ENCODE assay signal across 21 mouse cellular contexts in genomic region chr4:53621084-53621483, GRCm38 (mm10). TPM values are rescaled to one million over a fixed set of nuclear protein-coding genes. Genes with fewer than 3 reads are reported as not detected.
DNase-seq lines count a peak whose midpoint lies in the region; ATAC-seq and TF ChIP-seq lines count a peak whose summit lies in the region.
"Had no signal": no experiment of that assay in that cellular context is flagged by ENCODE, and none has a peak within 500 bp of the region (broad histone marks: within the 10 kb centered on the region; RNA-seq: fewer than 3 reads in every experiment).

No protein-coding gene starts in this region.

- intact Hi-C loops in gastrocnemius, adult 2 months (cut with DNase I): no loop called here
- intact Hi-C loops in gastrocnemius, postnatal 14 days (cut with DNase I; ENCODE audit: low total_unique reads): no loop called here

- no peaks in the 10 kb centered on the region for H3K27me3 ChIP-seq in kidney, embryonic 15.5 days
- H3K27me3 ChIP-seq in intestine, embryonic 16.5 days (replicated peaks; ENCODE audit: control insufficient read depth, insufficient read depth, low read length): no peaks in the 10 kb centered on the region
- H3K27me3 ChIP-seq: forebrain, embryonic 13.5 days had no signal

- DNase-seq in gastrocnemius, adult 2 months: no peak
- DNase-seq in gastrocnemius, postnatal 14 days: no peak
- DNase-seq in kidney, adult 9 months: no peak
- DNase-seq in yolk sac, embryonic 10.5 days (ENCODE audit: low spot score): peak; percentile 27
- DNase-seq in layer of hippocampus, adult 18-20 months (ENCODE audit: low spot score in 2 of 2): no peak
- DNase-seq: adrenal gland, postnatal 14 days; B cell, adult 2 months; cerebellum, adult 18-20 months; cerebellum, adult 9-11 months; cerebellum, postnatal 36 days; heart, adult 18-20 months; heart, postnatal 10 days; heart, postnatal 4 days had no signal

- no peak for ATAC-seq in kidney, embryonic 15.5 days (replicated peaks; ENCODE audit: low FRiP score)
- ATAC-seq in intestine, embryonic 16.5 days: 0 out of 2 replicates have a peak, but pooled peaks have one; percentile 14
- ATAC-seq: CD4-positive, CD25-positive, alpha-beta regulatory T cell, adult 4 months; forebrain, embryonic 13.5 days had no signal

- 27% methylated on average over 6 of the region's 6 CpGs for WGBS in kidney, embryonic 15.5 days
- WGBS in intestine, embryonic 16.5 days: 49% methylated on average over 6 of the region's 6 CpGs

- H3K9me3 ChIP-seq in kidney, embryonic 15.5 days (replicated peaks): no peaks in the 10 kb centered on the region
- no peaks in the 10 kb centered on the region for H3K9me3 ChIP-seq in intestine, embryonic 16.5 days (ENCODE audit: control insufficient read depth, low read length)
- H3K9me3 ChIP-seq: embryonic facial prominence, embryonic 10.5 days; forebrain, embryonic 13.5 days; heart, embryonic 10.5 days; hindbrain, embryonic 13.5 days had no signal

- no peak overlapping the region for H3K9ac ChIP-seq in kidney, embryonic 15.5 days
- H3K9ac ChIP-seq in intestine, embryonic 16.5 days (ENCODE audit: low read depth, low read length): no peak overlapping the region
- H3K9ac ChIP-seq: forebrain, embryonic 13.5 days; hindbrain, embryonic 13.5 days had no signal

- no peak for TF ChIP-seq CTCF in gastrocnemius, adult 2 months (IDR thresholded peaks at IDR 0.05)

- no peaks in the 10 kb centered on the region for H3K36me3 ChIP-seq in kidney, embryonic 15.5 days
- no peaks in the 10 kb centered on the region for H3K36me3 ChIP-seq in intestine, embryonic 16.5 days (ENCODE audit: control insufficient read depth, insufficient read depth, low read length)
- H3K36me3 ChIP-seq: embryonic facial prominence, embryonic 10.5 days; heart, embryonic 10.5 days; hindbrain, embryonic 13.5 days had no signal

- peaks cover 17% of the 10 kb centered on the region for H3K4me1 ChIP-seq in kidney, embryonic 15.5 days
- peaks cover 6% of the 10 kb centered on the region; the same call in 1 of the 2 replicates for H3K4me1 ChIP-seq in intestine, embryonic 16.5 days (ENCODE audit: control insufficient read depth, insufficient read depth, low read length)

- no peak overlapping the region for H3K4me3 ChIP-seq in gastrocnemius, adult 2 months
- H3K4me3 ChIP-seq in kidney, embryonic 15.5 days (replicated peaks): no peak overlapping the region
- H3K4me3 ChIP-seq in intestine, embryonic 16.5 days (ENCODE audit: low read length): no peak overlapping the region
- H3K4me3 ChIP-seq: embryonic facial prominence, embryonic 10.5 days; forebrain, embryonic 13.5 days; heart, embryonic 10.5 days; hindbrain, embryonic 13.5 days had no signal

- H3K27ac ChIP-seq in gastrocnemius, adult 2 months: peak overlapping the region; percentile 85
- peak overlapping the region; percentile 73 for H3K27ac ChIP-seq in kidney, embryonic 15.5 days
- H3K27ac ChIP-seq in intestine, embryonic 16.5 days (ENCODE audit: low read length): peak overlapping the region; percentile 57
- H3K27ac ChIP-seq: embryonic facial prominence, embryonic 10.5 days; forebrain, embryonic 13.5 days; heart, embryonic 10.5 days; hindbrain, embryonic 13.5 days had no signal

- peak overlapping the region; percentile 23; the same call in 1 of the 2 replicates for H3K4me2 ChIP-seq in kidney, embryonic 15.5 days
- 0 out of 2 replicates have a peak overlapping the region, but pooled peaks have one; percentile 5 for H3K4me2 ChIP-seq in intestine, embryonic 16.5 days (ENCODE audit: low read depth, low read length)
- H3K4me2 ChIP-seq: forebrain, embryonic 13.5 days; hindbrain, embryonic 13.5 days had no signal

RNA-seq across cellular contexts. Expression of gene Fsd1l, which starts 10.2 kb away (rescaled TPM):
- total RNA-seq in gastrocnemius, adult 2 months (2021): 10 to 100 TPM; 10.7 to 12.8 TPM
- 10 to 100 TPM; 24.5 to 29.8 TPM for total RNA-seq in gastrocnemius, postnatal 14 days (2021)
- 9.6 and 11.5 TPM in 2 replicates for polyA plus RNA-seq in kidney, embryonic 15.5 days (2015; fragmentation: Nextera tagmentation; extraction: Ambion mirVana)
- 9.2 and 12.4 TPM in 2 replicates for polyA plus RNA-seq in intestine, embryonic 16.5 days (2015; fragmentation: Nextera tagmentation; extraction: Ambion mirVana)
- 10 to 100 TPM; 31.8 to 33.1 TPM for total RNA-seq in layer of hippocampus, adult 18-20 months (2021)
- total RNA-seq: MEL had no signal
